Mouse (Mus musculus) embryonic fibroblast, embryonic 13.5 days (primary cell): ENCODE measurements at regions not wholly inside any gene's neighbourhood (a gene's known extent, or its start where the extent isn't known, plus 50 kb on each side); places are given as distances from the start of the nearest gene placed in this dataset.

Source experiments
- H3K27ac ChIP-seq: 2 replicates; pipeline ENCODE4 v1.5.1; 2012; ENCODE audit warnings: low read length, control low read depth, inconsistent platforms; ENCODE audit not compliant: insufficient read depth
- H3K4me1 ChIP-seq: 2 replicates; pipeline ENCODE4 v1.6.1; 2011; ENCODE audit warnings: low read length; ENCODE audit not compliant: control insufficient read depth, insufficient read depth
- H3K4me3 ChIP-seq: 2 replicates; pipeline ENCODE4 v1.5.1; 2011; ENCODE audit warnings: mild to moderate bottlenecking, control low read depth, low read length; ENCODE audit not compliant: insufficient read depth
- CTCF ChIP-seq: IDR thresholded peaks from 2 replicates; pipeline ENCODE4 v1.5.1; 2011; ENCODE audit warnings: mild to moderate bottlenecking, control low read depth, low read length, moderate library complexity, borderline replicate concordance; ENCODE audit not compliant: insufficient read depth
- POLR2A ChIP-seq: IDR thresholded peaks from 2 replicates; pipeline ENCODE4 v1.6.1; 2011; ENCODE audit warnings: low read depth, mild to moderate bottlenecking, control low read depth, low read length, moderate library complexity

DNA sequence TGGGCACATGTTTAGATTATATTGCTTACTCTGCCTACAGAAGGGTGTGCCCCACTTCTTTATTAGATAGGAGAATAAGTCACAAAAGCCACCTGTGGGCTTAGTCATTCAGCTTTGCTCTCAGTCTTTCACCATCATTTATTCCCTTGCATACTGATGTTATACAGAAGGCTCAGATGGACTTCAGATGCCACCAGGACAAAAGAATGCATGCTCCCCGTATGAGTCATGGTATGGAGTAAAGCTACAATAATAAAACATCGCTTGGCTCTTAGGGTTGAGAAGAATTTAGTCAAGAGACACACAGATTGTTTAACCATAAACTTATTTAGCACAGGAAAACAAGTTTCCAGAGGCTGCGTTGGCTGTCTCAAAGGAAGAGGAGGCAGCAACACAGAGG, 1473.5 kb downstream of the Slc22a22 start:
- TF ChIP-seq CTCF, result no peak
- no peak for TF ChIP-seq POLR2A
- no peak overlapping the region for H3K4me3 ChIP-seq
- H3K4me1 ChIP-seq, result no peaks in the 10 kb centered on the region
- no peak overlapping the region for H3K27ac ChIP-seq

DNA sequence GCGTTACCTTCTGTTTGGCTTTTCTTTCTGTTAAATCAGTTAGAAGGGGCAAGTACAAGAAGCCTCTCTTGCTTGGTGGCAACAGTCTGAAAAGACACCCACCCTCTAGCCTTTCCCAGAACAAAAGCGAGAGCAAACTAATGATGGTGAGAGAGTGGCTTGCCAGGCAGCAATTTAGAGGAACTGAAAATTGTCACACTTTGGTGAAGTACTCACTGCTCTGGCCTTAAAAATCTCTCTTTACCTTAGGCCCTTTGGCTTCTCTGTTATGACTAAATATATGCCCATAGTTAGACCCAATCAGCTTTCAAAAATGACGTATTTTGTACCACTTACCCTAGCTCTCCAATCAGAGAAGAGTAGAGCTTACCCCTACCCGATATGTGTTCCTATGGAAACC, 1477.8 kb downstream of the Slc22a22 start:
- Histone ChIP-seq H3K27ac (no peak overlapping the region), H3K4me1 (no peaks in the 10 kb centered on the region), H3K4me3 (no peak overlapping the region)
- TF ChIP-seq CTCF, result no peak
- no peak for TF ChIP-seq POLR2A

DNA sequence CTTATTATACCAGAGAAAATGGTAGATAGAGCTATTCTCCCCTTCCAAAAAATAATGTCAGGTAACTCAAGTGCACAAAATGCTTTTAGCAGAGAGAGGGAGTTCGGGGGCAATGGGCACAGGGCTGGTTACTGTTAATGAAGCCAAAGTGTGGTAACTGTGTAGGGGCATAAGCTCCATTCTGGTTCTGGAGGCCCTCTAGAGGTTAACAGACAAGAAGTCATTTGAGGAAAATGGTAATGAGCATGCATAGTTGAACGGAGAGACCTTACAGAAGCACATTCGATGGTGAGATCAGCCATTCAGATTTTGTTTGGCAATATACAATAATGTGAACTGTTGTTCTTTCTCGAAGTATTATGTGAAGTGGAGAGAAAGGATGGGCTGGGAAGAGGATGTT, 1479.4 kb downstream of the Slc22a22 start:
- Histone ChIP-seq H3K4me3 (no peak overlapping the region), H3K4me1 (no peaks in the 10 kb centered on the region), H3K27ac (no peak overlapping the region)
- no peak for TF ChIP-seq POLR2A

DNA sequence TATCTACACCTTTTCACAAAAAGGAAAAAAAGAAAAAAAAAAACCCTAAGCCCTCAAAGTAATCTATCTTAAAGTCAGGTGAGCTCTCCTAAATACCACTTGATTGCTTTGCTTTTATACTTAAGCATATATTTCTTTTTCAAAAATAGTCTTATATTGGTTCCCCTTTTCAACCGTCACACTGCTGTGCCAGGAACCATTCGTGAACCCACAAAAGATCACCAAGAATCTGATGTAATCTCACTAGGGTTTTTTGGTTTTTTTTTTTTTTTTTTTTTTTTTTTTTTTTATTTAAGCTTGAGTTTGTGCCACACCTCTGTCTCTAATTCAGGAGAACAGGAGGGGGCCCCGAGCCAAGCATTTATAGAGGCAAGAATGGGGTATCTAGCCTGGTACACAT, 1482.7 kb downstream of the Slc22a22 start:
- TF ChIP-seq POLR2A, result no peak
- TF ChIP-seq CTCF, result no peak
- Histone ChIP-seq H3K27ac (no peak overlapping the region), H3K4me1 (no peaks in the 10 kb centered on the region), H3K4me3 (no peak overlapping the region)

DNA sequence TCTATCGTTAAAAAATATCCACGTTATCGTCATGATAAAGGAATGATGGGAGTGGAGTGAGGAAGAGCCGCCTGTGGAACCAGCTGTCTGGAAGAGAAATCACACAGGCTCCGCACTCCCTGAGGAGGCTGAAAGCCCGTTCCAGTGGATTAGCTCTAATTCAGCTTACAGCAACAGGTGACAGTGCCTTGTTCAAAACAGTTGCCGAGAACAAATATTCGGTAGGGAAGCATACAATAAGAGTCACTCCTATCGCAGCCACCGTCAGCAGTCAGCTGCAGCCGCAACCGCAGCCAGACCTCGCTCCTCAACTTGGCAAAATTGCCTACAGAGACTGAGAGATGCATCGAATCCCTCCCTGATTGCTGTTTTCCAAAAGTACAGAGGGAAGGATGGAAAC, 1501.6 kb downstream of the Slc22a22 start:
- TF ChIP-seq POLR2A (no peak), CTCF (no peak)

DNA sequence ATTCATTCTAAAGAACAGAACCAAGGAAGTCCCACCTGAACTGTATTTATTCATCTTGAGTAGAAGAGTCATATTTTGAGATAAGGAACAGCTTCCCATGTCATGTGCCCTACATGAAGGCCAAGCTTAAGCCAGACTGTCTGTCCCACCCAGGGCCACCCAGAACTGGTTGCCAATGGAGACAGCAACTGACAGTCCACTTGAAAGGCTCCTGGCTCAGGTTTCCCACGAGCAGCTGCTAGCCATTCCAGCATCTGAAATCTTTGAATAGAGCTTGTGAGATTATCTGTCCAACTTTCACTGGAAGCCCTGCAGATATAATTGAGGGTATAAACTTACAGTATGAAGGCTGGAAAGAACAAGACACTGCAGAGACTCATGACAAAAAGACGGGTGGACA, 1510.6 kb downstream of the Slc22a22 start:
- TF ChIP-seq POLR2A (no peak), CTCF (no peak)
- Histone ChIP-seq H3K27ac (no peak overlapping the region), H3K4me1 (no peaks in the 10 kb centered on the region), H3K4me3 (no peak overlapping the region)

More for the DNA sequence above, 1501.6 kb downstream of the Slc22a22 start:
- no peak overlapping the region for H3K27ac ChIP-seq
- H3K4me1 ChIP-seq, result no peaks in the 10 kb centered on the region
- no peak overlapping the region for H3K4me3 ChIP-seq

DNA sequence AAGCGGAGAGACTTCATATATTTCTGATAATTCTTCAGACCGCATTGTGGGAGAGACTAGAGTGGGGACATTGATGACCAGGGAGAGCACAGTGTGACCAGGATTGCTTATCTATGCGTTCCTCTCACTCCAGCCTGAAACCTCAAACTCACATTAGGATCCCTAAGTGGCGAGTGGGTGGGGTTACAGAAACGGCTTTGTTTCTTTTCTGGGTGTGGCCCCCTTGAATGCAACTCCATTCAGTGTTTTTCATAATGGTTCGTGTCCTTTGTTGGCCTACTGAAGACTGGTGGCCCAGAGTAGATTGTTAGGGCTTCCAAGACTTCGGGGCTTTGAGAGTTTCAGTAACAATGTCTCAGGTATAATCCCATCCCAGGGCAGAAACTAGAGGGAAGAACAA, 1512.1 kb downstream of the Slc22a22 start:
- H3K4me3 ChIP-seq, result no peak overlapping the region
- no peak overlapping the region for H3K27ac ChIP-seq
- no peak for TF ChIP-seq POLR2A
- no peak for TF ChIP-seq CTCF
- no peaks in the 10 kb centered on the region for H3K4me1 ChIP-seq

DNA sequence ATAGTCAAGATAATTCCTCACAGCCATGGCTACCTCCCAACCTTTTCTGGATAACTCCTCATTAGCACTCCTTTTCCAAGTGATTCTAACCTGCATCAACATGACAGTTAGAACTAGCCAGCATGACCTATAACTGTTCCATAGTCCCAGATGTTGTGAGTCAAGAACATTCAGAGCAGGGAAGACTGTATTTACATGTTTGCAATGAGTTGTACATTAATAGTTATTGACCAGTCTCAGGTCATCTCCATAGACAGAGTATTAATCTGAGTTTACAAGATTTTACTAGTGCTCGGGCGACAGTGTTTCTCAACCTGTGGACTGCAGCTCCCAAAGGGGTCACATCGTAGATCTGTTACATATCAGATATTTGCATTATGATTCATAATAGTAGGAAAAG, 1515.3 kb downstream of the Slc22a22 start:
- H3K4me3 ChIP-seq, result no peak overlapping the region

More for the DNA sequence above, 1515.3 kb downstream of the Slc22a22 start:
- Histone ChIP-seq H3K27ac (no peak overlapping the region), H3K4me1 (no peaks in the 10 kb centered on the region)
- TF ChIP-seq POLR2A (no peak), CTCF (no peak)
